Mouse (Mus musculus) thymus, postnatal 4 days (tissue): ENCODE data around the gene Ets1.

Source experiments
- DNase-seq: peaks from one replicate; pipeline ENCODE4 v3.0.0; 2021

Ets1 gene

GRCm38 (mm10) chr9:32731787-32732186, 95.8 kb downstream of the Ets1 start:
- DNase-seq, result peak; percentile 38

GRCm38 (mm10) chr9:32735071-32735470, 99.0 kb downstream of the Ets1 start:
- DNase-seq, result no peak

- DNase-seq, result no peak
Measured at GRCm38 (mm10) chr9:32736051-32736450, 100.0 kb downstream of the Ets1 start.

- no peak for DNase-seq
Measured at GRCm38 (mm10) chr9:32739988-32740387, 104.0 kb downstream of the Ets1 start.

GRCm38 (mm10) chr9:32740751-32741387, 104.8 kb downstream of the Ets1 start:
- DNase-seq, result peak; percentile 69

- DNase-seq, result no peak
Measured at GRCm38 (mm10) chr9:32741681-32742080, 105.7 kb downstream of the Ets1 start.

GRCm38 (mm10) chr9:32743157-32743556, 107.1 kb downstream of the Ets1 start:
- DNase-seq, result no peak

- DNase-seq, result peak; percentile 31
Measured at GRCm38 (mm10) chr9:32743642-32744161, 107.7 kb downstream of the Ets1 start.

- DNase-seq, result peak; percentile 17
Measured at GRCm38 (mm10) chr9:32744288-32744687, 108.3 kb downstream of the Ets1 start.

GRCm38 (mm10) chr9:32745079-32745763, 109.2 kb downstream of the Ets1 start:
- DNase-seq, result peak; percentile 35

- DNase-seq, result peak; percentile 81
Measured at GRCm38 (mm10) chr9:32745998-32746397, 110.0 kb downstream of the Ets1 start.

- DNase-seq, result no peak
Measured at GRCm38 (mm10) chr9:32746615-32747014, 110.6 kb downstream of the Ets1 start.

- peak; percentile 82 for DNase-seq
Measured at GRCm38 (mm10) chr9:32747624-32748023, 111.6 kb downstream of the Ets1 start.

GRCm38 (mm10) chr9:32748552-32748951, 112.5 kb downstream of the Ets1 start:
- DNase-seq, result peak; percentile 26

- peak; percentile 31 for DNase-seq
Measured at GRCm38 (mm10) chr9:32749721-32750480, 113.9 kb downstream of the Ets1 start.

GRCm38 (mm10) chr9:32752602-32753001, 116.6 kb downstream of the Ets1 start:
- peak; percentile 20 for DNase-seq

GRCm38 (mm10) chr9:32754311-32754710, 118.3 kb downstream of the Ets1 start:
- peak; percentile 34 for DNase-seq

- DNase-seq, result no peak
Measured at GRCm38 (mm10) chr9:32756002-32756401, 120.0 kb downstream of the Ets1 start.

- peak; percentile 23 for DNase-seq
Measured at GRCm38 (mm10) chr9:32758280-32758905, 122.4 kb downstream of the Ets1 start.

- peak; percentile 12 for DNase-seq
Measured at GRCm38 (mm10) chr9:32760649-32761157, 124.7 kb downstream of the Ets1 start.

- DNase-seq, result no peak
Measured at GRCm38 (mm10) chr9:32761326-32761725, 125.3 kb downstream of the Ets1 start.

- DNase-seq, result peak; percentile 13
Measured at GRCm38 (mm10) chr9:32764374-32764773, 128.4 kb downstream of the Ets1 start.

- DNase-seq, result no peak
Measured at GRCm38 (mm10) chr9:32765123-32765522, 129.1 kb downstream of the Ets1 start.
